Mouse (Mus musculus): ENCODE measurements around the gene Zdhhc13. TPM values are rescaled to one million over a fixed set of nuclear protein-coding genes. Genes with fewer than 3 reads are reported as not detected.
A peak's percentile ranks its signal among the peaks of the same experiment; 100 is the strongest.

The Zdhhc13 gene
- polyA plus RNA-seq, 1 experiment from 2014 or later = 34.5 TPM

- Histone ChIP-seq H3K36me3 (no peaks in the 10 kb centered on the region), H3K27me3 (replicated peaks) (no peaks in the 10 kb centered on the region), H3K4me2 (no peak overlapping the region), H3K9me3 (no peaks in the 10 kb centered on the region), H3K4me3 (replicated peaks) (no peak overlapping the region), H3K27ac (no peak overlapping the region), H3K9ac (no peak overlapping the region), H3K4me1 (peaks cover 17% of the 10 kb centered on the region; the same call in 1 of the 2 replicates)
- WGBS = 79% methylated on average over 3 of the region's 3 CpGs
- no peak for ATAC-seq (ENCODE audit: insufficient read depth, low FRiP score, low read depth)
Observed at GRCm38 (mm10) chr7:48791412-48791811, 2.6 kb downstream of the Zdhhc13 start.

- no peak for ATAC-seq (ENCODE audit: insufficient read depth, low FRiP score, low read depth)
Observed at GRCm38 (mm10) chr7:48795130-48795529, 6.3 kb downstream of the Zdhhc13 start.

GRCm38 (mm10) chr7:48803381-48803780 is 14.6 kb downstream of the Zdhhc13 start:
- H3K9ac ChIP-seq = no peak overlapping the region
- H3K36me3 ChIP-seq = peaks cover 14% of the 10 kb centered on the region; the same call in 1 of the 2 replicates
- no peak overlapping the region for H3K27ac ChIP-seq
- H3K9me3 ChIP-seq = no peaks in the 10 kb centered on the region
- H3K4me1 ChIP-seq = no peaks in the 10 kb centered on the region
- ATAC-seq (ENCODE audit: insufficient read depth, low FRiP score, low read depth) = no peak
- 88% methylated on average over 7 of the region's 7 CpGs for WGBS
- H3K27me3 ChIP-seq (replicated peaks) = no peaks in the 10 kb centered on the region
- no peak overlapping the region for H3K4me2 ChIP-seq
- no peak overlapping the region for H3K4me3 ChIP-seq (replicated peaks)

More at GRCm38 (mm10) chr7:48795130-48795529, 6.3 kb downstream of the Zdhhc13 start:
- Histone ChIP-seq H3K9me3 (no peaks in the 10 kb centered on the region), H3K9ac (no peak overlapping the region), H3K4me1 (0 out of 2 replicates have a peak, but pooled peaks cover 9% of the 10 kb centered on the region), H3K36me3 (no peaks in the 10 kb centered on the region), H3K27ac (no peak overlapping the region), H3K4me2 (no peak overlapping the region), H3K27me3 (replicated peaks) (no peaks in the 10 kb centered on the region), H3K4me3 (replicated peaks) (no peak overlapping the region)
- 76% methylated on average over 3 of the region's 3 CpGs for WGBS

- Histone ChIP-seq H3K36me3 (peaks cover 14% of the 10 kb centered on the region; the same call in 1 of the 2 replicates), H3K9me3 (no peaks in the 10 kb centered on the region), H3K9ac (no peak overlapping the region), H3K27ac (no peak overlapping the region), H3K4me3 (replicated peaks) (no peak overlapping the region), H3K4me1 (no peaks in the 10 kb centered on the region), H3K4me2 (no peak overlapping the region), H3K27me3 (replicated peaks) (no peaks in the 10 kb centered on the region)
- 84% methylated on average over 4 of the region's 4 CpGs for WGBS
- no peak for ATAC-seq (ENCODE audit: insufficient read depth, low FRiP score, low read depth)
Observed at GRCm38 (mm10) chr7:48806587-48806986, 17.8 kb downstream of the Zdhhc13 start.

- 0 out of 2 replicates have a peak, but pooled peaks cover 6% of the 10 kb centered on the region for H3K36me3 ChIP-seq
- H3K9ac ChIP-seq = no peak overlapping the region
- 97% methylated on average over 1 of the region's 1 CpGs for WGBS
- ATAC-seq (ENCODE audit: insufficient read depth, low FRiP score, low read depth) = no peak
- no peak overlapping the region for H3K27ac ChIP-seq
- no peak overlapping the region for H3K4me3 ChIP-seq (replicated peaks)
- H3K4me1 ChIP-seq = peaks cover 4% of the 10 kb centered on the region; the same call in 1 of the 2 replicates
- no peaks in the 10 kb centered on the region for H3K27me3 ChIP-seq (replicated peaks)
- H3K9me3 ChIP-seq = no peaks in the 10 kb centered on the region
- H3K4me2 ChIP-seq = no peak overlapping the region
Observed at GRCm38 (mm10) chr7:48810652-48811051, 21.8 kb downstream of the Zdhhc13 start.

- no peak overlapping the region for H3K4me3 ChIP-seq (replicated peaks)
- ATAC-seq (ENCODE audit: insufficient read depth, low FRiP score, low read depth) = no peak
- H3K9ac ChIP-seq = no peak overlapping the region
- H3K4me2 ChIP-seq = no peak overlapping the region
- no peak overlapping the region for H3K27ac ChIP-seq
- 0 out of 2 replicates have a peak, but pooled peaks cover 5% of the 10 kb centered on the region for H3K36me3 ChIP-seq
- H3K27me3 ChIP-seq (replicated peaks) = no peaks in the 10 kb centered on the region
- H3K4me1 ChIP-seq = peaks cover 4% of the 10 kb centered on the region; the same call in 1 of the 2 replicates
- H3K9me3 ChIP-seq = no peaks in the 10 kb centered on the region
Observed at GRCm38 (mm10) chr7:48812358-48812757, 23.6 kb downstream of the Zdhhc13 start.

- H3K9me3 ChIP-seq = no peaks in the 10 kb centered on the region
- peaks cover 4% of the 10 kb centered on the region; the same call in 1 of the 2 replicates for H3K4me1 ChIP-seq
- peak; percentile 47; the same call in 1 of the 2 replicates for ATAC-seq (ENCODE audit: insufficient read depth, low FRiP score, low read depth)
- H3K9ac ChIP-seq = no peak overlapping the region
- no peaks in the 10 kb centered on the region for H3K36me3 ChIP-seq
- no peak overlapping the region for H3K4me2 ChIP-seq
- H3K27me3 ChIP-seq (replicated peaks) = no peaks in the 10 kb centered on the region
- H3K27ac ChIP-seq = no peak overlapping the region
- WGBS = 66% methylated on average over 1 of the region's 1 CpGs
- H3K4me3 ChIP-seq (replicated peaks) = no peak overlapping the region
Observed at GRCm38 (mm10) chr7:48813594-48813993, 24.8 kb downstream of the Zdhhc13 start.

- no peak overlapping the region for H3K4me3 ChIP-seq (replicated peaks)
- no peak overlapping the region for H3K4me2 ChIP-seq
- H3K4me1 ChIP-seq = no peaks in the 10 kb centered on the region
- 87% methylated on average over 5 of the region's 5 CpGs for WGBS
- no peak overlapping the region for H3K27ac ChIP-seq
- H3K9ac ChIP-seq = no peak overlapping the region
- H3K27me3 ChIP-seq (replicated peaks) = no peaks in the 10 kb centered on the region
- no peaks in the 10 kb centered on the region for H3K9me3 ChIP-seq
- peaks cover 21% of the 10 kb centered on the region; the same call in 1 of the 2 replicates for H3K36me3 ChIP-seq
- ATAC-seq (ENCODE audit: insufficient read depth, low FRiP score, low read depth) = no peak
Observed at GRCm38 (mm10) chr7:48821654-48822053, 32.9 kb downstream of the Zdhhc13 start.

GRCm38 (mm10) chr7:48823621-48824020 is 34.8 kb downstream of the Zdhhc13 start:
- H3K27me3 ChIP-seq (replicated peaks) = no peaks in the 10 kb centered on the region
- peaks cover 29% of the 10 kb centered on the region; the same call in 1 of the 2 replicates for H3K36me3 ChIP-seq
- no peak overlapping the region for H3K4me3 ChIP-seq (replicated peaks)

GRCm38 (mm10) chr7:48824671-48825070 is 35.9 kb downstream of the Zdhhc13 start:
- Histone ChIP-seq H3K27me3 (replicated peaks) (no peaks in the 10 kb centered on the region), H3K4me3 (replicated peaks) (no peak overlapping the region), H3K4me1 (no peaks in the 10 kb centered on the region), H3K4me2 (no peak overlapping the region), H3K27ac (no peak overlapping the region), H3K9me3 (no peaks in the 10 kb centered on the region), H3K9ac (no peak overlapping the region), H3K36me3 (peaks cover 21% of the 10 kb centered on the region; the same call in 1 of the 2 replicates)
- 77% methylated on average over 1 of the region's 1 CpGs for WGBS
- no peak for ATAC-seq (ENCODE audit: insufficient read depth, low FRiP score, low read depth)

More at GRCm38 (mm10) chr7:48823621-48824020, 34.8 kb downstream of the Zdhhc13 start:
- no peak overlapping the region for H3K27ac ChIP-seq
- WGBS = 86% methylated on average over 3 of the region's 3 CpGs
- H3K4me2 ChIP-seq = no peak overlapping the region
- no peaks in the 10 kb centered on the region for H3K9me3 ChIP-seq
- no peak for ATAC-seq (ENCODE audit: insufficient read depth, low FRiP score, low read depth)
- no peak overlapping the region for H3K9ac ChIP-seq
- H3K4me1 ChIP-seq = no peaks in the 10 kb centered on the region

- Histone ChIP-seq H3K4me1 (no peaks in the 10 kb centered on the region), H3K36me3 (peaks cover 19% of the 10 kb centered on the region; the same call in 1 of the 2 replicates), H3K27me3 (replicated peaks) (no peaks in the 10 kb centered on the region), H3K4me2 (no peak overlapping the region), H3K4me3 (replicated peaks) (no peak overlapping the region), H3K9me3 (no peaks in the 10 kb centered on the region), H3K9ac (no peak overlapping the region), H3K27ac (no peak overlapping the region)
- 76% methylated on average over 6 of the region's 6 CpGs for WGBS
- ATAC-seq (ENCODE audit: insufficient read depth, low FRiP score, low read depth) = no peak
Observed at GRCm38 (mm10) chr7:48825170-48825569, 36.4 kb downstream of the Zdhhc13 start.

GRCm38 (mm10) chr7:48829177-48829910 is 40.5 kb downstream of the Zdhhc13 start:
- WGBS = 82% methylated on average over 5 of the region's 5 CpGs

More at GRCm38 (mm10) chr7:48829177-48829910, 40.5 kb downstream of the Zdhhc13 start:
- no peak for ATAC-seq (ENCODE audit: insufficient read depth, low FRiP score, low read depth)
- no peak overlapping the region for H3K27ac ChIP-seq
- H3K27me3 ChIP-seq (replicated peaks) = no peaks in the 10 kb centered on the region
- H3K36me3 ChIP-seq = peaks cover 11% of the 10 kb centered on the region; the same call in 1 of the 2 replicates
- H3K4me3 ChIP-seq (replicated peaks) = no peak overlapping the region
- H3K9ac ChIP-seq = no peak overlapping the region
- no peak overlapping the region for H3K4me2 ChIP-seq
- H3K9me3 ChIP-seq = no peaks in the 10 kb centered on the region
- no peaks in the 10 kb centered on the region for H3K4me1 ChIP-seq

Data from stomach, embryonic 15.5 days (tissue).